ENCODE assay signal across 26 mouse cellular contexts in genomic region chr9:33240506-33240905, GRCm38 (mm10).
DNase-seq lines count a peak whose midpoint lies in the region; ATAC-seq and TF ChIP-seq lines count a peak whose summit lies in the region.
"Had no signal": no experiment of that assay in that cellular context is flagged by ENCODE, and none has a peak within 500 bp of the region (broad histone marks: within the 10 kb centered on the region; RNA-seq: fewer than 3 reads in every experiment).

No protein-coding gene starts in this region.

- no peak overlapping the region for H3K4me3 ChIP-seq in hindbrain, embryonic 13.5 days
- no peak overlapping the region for H3K4me3 ChIP-seq in hindbrain, postnatal 0 days (ENCODE audit: low read length)
- H3K4me3 ChIP-seq in neural tube, embryonic 13.5 days: no peak overlapping the region
- no peak overlapping the region for H3K4me3 ChIP-seq in neural tube, embryonic 14.5 days (ENCODE audit: low read depth, low read length)
- H3K4me3 ChIP-seq: embryonic facial prominence, embryonic 10.5 days; embryonic facial prominence, embryonic 12.5 days; erythroblast, embryonic 14.5 days; forebrain, embryonic 10.5 days; forebrain, embryonic 12.5 days had no signal

- H3K36me3 ChIP-seq in hindbrain, embryonic 13.5 days: no peaks in the 10 kb centered on the region
- H3K36me3 ChIP-seq in hindbrain, postnatal 0 days (ENCODE audit: insufficient read depth, low read length): no peaks in the 10 kb centered on the region
- H3K36me3 ChIP-seq in neural tube, embryonic 13.5 days: no peaks in the 10 kb centered on the region
- H3K36me3 ChIP-seq in neural tube, embryonic 14.5 days (ENCODE audit: control insufficient read depth, insufficient read depth, low read length): no peaks in the 10 kb centered on the region
- H3K36me3 ChIP-seq: embryonic facial prominence, embryonic 10.5 days; embryonic facial prominence, embryonic 12.5 days; forebrain, embryonic 10.5 days; forebrain, embryonic 12.5 days; G1E had no signal

- no peaks in the 10 kb centered on the region for H3K4me1 ChIP-seq in hindbrain, embryonic 13.5 days (replicated peaks)
- H3K4me1 ChIP-seq in hindbrain, postnatal 0 days (ENCODE audit: insufficient read depth, low read length): no peaks in the 10 kb centered on the region
- no peaks in the 10 kb centered on the region for H3K4me1 ChIP-seq in neural tube, embryonic 13.5 days (replicated peaks)
- no peaks in the 10 kb centered on the region for H3K4me1 ChIP-seq in neural tube, embryonic 14.5 days (ENCODE audit: control insufficient read depth, insufficient read depth, low read length)
- H3K4me1 ChIP-seq: embryonic facial prominence, embryonic 10.5 days; embryonic facial prominence, embryonic 12.5 days; forebrain, embryonic 10.5 days; forebrain, embryonic 12.5 days had no signal

- intact Hi-C loops in left cerebral cortex, postnatal 25 days (cut with DNase I): loop anchor here (10.0 kb wide), 1 partner anchor 296 kb away; no protein-coding TSS in a partner anchor

- H3K9me3 ChIP-seq in hindbrain, embryonic 13.5 days: no peaks in the 10 kb centered on the region
- no peaks in the 10 kb centered on the region for H3K9me3 ChIP-seq in hindbrain, postnatal 0 days (ENCODE audit: low read length)
- H3K9me3 ChIP-seq in neural tube, embryonic 13.5 days: no peaks in the 10 kb centered on the region
- no peaks in the 10 kb centered on the region for H3K9me3 ChIP-seq in neural tube, embryonic 14.5 days (ENCODE audit: control insufficient read depth, low read length)
- H3K9me3 ChIP-seq: embryonic facial prominence, embryonic 10.5 days; embryonic facial prominence, embryonic 12.5 days; forebrain, embryonic 10.5 days; forebrain, embryonic 12.5 days; G1E had no signal

- ATAC-seq in hindbrain, embryonic 13.5 days (ENCODE audit: low FRiP score): peak; percentile 54; the same call in 1 of the 2 replicates
- ATAC-seq in hindbrain, postnatal 0 days: no peak
- ATAC-seq in neural tube, embryonic 13.5 days (ENCODE audit: low read depth): peak; percentile 69; the same call in 1 of the 2 replicates
- peak; percentile 66; the same call in 1 of the 2 replicates for ATAC-seq in neural tube, embryonic 14.5 days (ENCODE audit: low read depth)
- ATAC-seq: activated CD4-positive, CD25-positive, alpha-beta regulatory T cell, adult 4 months; CD4-positive, CD25-positive, alpha-beta regulatory T cell, adult 4 months; forebrain, embryonic 14.5 days; forebrain, embryonic 16.5 days; Patski had no signal

- WGBS in hindbrain, embryonic 13.5 days: 22% methylated on average over 1 of the region's 1 CpGs
- WGBS in hindbrain, postnatal 0 days: 38% methylated on average over 1 of the region's 1 CpGs
- 28% methylated on average over 1 of the region's 1 CpGs for WGBS in neural tube, embryonic 13.5 days
- WGBS in neural tube, embryonic 14.5 days: 32% methylated on average over 1 of the region's 1 CpGs

- H3K4me2 ChIP-seq in hindbrain, embryonic 13.5 days: no peak overlapping the region
- H3K4me2 ChIP-seq in hindbrain, postnatal 0 days (ENCODE audit: low read depth, low read length): no peak overlapping the region
- H3K4me2 ChIP-seq in neural tube, embryonic 13.5 days: no peak overlapping the region
- H3K4me2 ChIP-seq in neural tube, embryonic 14.5 days (ENCODE audit: low read depth, low read length): no peak overlapping the region
- H3K4me2 ChIP-seq: embryonic facial prominence, embryonic 12.5 days; forebrain, embryonic 12.5 days had no signal

- H3K27me3 ChIP-seq in hindbrain, embryonic 13.5 days: 0 out of 2 replicates have a peak, but pooled peaks cover under 1% of the 10 kb centered on the region
- H3K27me3 ChIP-seq in hindbrain, postnatal 0 days (ENCODE audit: insufficient read depth, low read length): no peaks in the 10 kb centered on the region
- no peaks in the 10 kb centered on the region; the same call in 1 of the 2 replicates for H3K27me3 ChIP-seq in neural tube, embryonic 13.5 days
- no peaks in the 10 kb centered on the region for H3K27me3 ChIP-seq in neural tube, embryonic 14.5 days (ENCODE audit: control insufficient read depth, insufficient read depth, low read length)
- H3K27me3 ChIP-seq: CH12.LX; embryonic facial prominence, embryonic 12.5 days; forebrain, embryonic 12.5 days; Patski had no signal

- no peak for TF ChIP-seq CTCF in hindbrain, postnatal 0 days (IDR thresholded peaks at IDR 0.05; ENCODE audit: low read depth)

- no peak overlapping the region for H3K9ac ChIP-seq in hindbrain, embryonic 13.5 days
- H3K9ac ChIP-seq in hindbrain, postnatal 0 days (replicated peaks; ENCODE audit: low read length): no peak overlapping the region
- H3K9ac ChIP-seq in neural tube, embryonic 13.5 days: no peak overlapping the region
- H3K9ac ChIP-seq in neural tube, embryonic 14.5 days (replicated peaks; ENCODE audit: low read depth, low read length): no peak overlapping the region
- H3K9ac ChIP-seq: embryonic facial prominence, embryonic 12.5 days; forebrain, embryonic 12.5 days had no signal

- no peak for DNase-seq in hindbrain, postnatal 0 days (ENCODE audit: low spot score)
- DNase-seq in neural tube, embryonic 10.5 days (ENCODE audit: extremely low spot score, low spot score): no peak
- DNase-seq in left cerebral cortex, postnatal 25 days (ENCODE audit: low spot score in 2 of 2): no peak
- DNase-seq: adrenal gland, adult 8-10 months; adrenal gland, postnatal 14 days; B cell, adult 2 months; cerebellum, adult 11-12 months; cerebellum, adult 2 months; cerebellum, adult 9-10 months; cerebellum, postnatal 10 days; cerebellum, postnatal 25 days had no signal

- H3K27ac ChIP-seq in hindbrain, embryonic 13.5 days: no peak overlapping the region
- no peak overlapping the region for H3K27ac ChIP-seq in hindbrain, postnatal 0 days
- peak overlapping the region; percentile 6; the same call in 1 of the 2 replicates for H3K27ac ChIP-seq in neural tube, embryonic 13.5 days (replicated peaks)
- H3K27ac ChIP-seq in neural tube, embryonic 14.5 days (ENCODE audit: low read depth, low read length): no peak overlapping the region
- H3K27ac ChIP-seq: embryonic facial prominence, embryonic 10.5 days; embryonic facial prominence, embryonic 12.5 days; forebrain, embryonic 10.5 days; forebrain, embryonic 12.5 days had no signal
